Mouse (Mus musculus): ENCODE measurements at regions not wholly inside any gene's neighbourhood (a gene's known extent, or its start where the extent isn't known, plus 50 kb on each side); places are given as distances from the start of the nearest gene placed in this dataset.

DNA sequence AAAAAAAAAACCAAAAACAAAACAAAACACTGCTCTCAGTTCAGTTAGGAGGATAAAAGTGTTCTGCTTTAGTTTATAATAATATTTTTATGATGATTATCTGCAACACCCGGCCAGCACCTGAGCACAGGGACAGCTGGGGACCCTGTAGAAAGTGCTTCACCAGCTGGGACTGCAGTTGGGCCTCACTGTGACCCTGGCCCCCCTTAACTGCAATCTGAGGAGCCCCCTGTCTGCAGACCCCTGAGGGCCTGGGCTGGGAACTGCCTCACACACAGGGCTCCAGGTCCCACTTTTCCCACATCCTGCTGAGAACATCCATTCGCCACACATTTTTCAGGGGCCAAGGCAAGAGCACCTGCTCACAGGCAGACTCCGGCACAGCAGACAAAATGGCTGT, 437.6 kb downstream of the Rps24 start:
- TF ChIP-seq CTCF (IDR thresholded peaks at IDR 0.05; ENCODE audit: low read depth, low read length) (no peak), POLR2A (IDR thresholded peaks at IDR 0.05; ENCODE audit: insufficient read depth, low read length) (no peak)
